Mouse (Mus musculus): ENCODE results near the gene Vwa3b.

Vwa3b gene

DNA sequence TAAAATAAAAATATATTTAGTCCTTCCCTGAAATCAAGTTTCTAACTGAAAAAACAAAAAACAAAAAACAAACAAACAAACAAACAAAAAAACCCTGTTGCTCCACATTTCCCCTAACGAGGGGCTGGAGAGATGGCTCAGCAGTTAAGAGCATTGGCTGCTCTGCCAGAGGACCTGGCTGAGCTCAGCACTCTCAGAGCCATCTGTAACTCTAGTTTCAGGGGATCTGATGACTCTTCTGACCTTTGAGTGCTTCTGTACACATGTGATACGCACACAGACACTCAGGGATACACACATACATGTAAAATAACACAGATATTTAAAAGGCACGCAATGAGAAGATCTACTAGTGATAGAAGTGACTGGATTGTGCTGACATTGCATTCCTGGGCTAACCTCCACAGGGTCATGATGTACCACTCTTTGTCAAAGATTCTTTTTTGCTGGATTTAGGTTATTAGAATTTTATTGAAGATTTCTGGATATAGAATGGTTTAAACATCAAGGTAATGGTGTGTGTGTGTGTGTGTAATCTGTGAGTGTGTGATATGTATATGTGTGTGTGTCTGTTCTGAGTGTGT, 14.7 kb upstream of the Vwa3b start:
- DNase-seq (ENCODE audit: low spot score) = no peak

DNA sequence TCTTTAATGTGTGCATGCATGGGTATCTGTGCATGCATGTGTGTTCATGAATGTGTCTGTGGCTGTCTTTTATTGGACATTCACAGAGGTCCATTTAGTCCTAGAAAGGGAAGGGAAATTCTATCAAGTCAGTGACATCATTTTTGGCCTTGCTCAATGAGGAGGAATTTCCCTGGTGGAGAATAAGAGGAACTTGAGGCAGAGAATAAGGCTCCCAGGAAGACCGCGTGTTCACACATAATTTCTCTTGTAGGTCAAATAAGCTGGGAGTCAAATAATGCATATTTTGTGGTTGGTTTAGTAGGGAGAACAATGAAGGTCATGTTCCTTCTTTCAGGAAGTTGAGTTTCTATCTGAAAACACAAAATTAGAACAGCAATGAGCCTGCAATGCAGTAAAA, 13.4 kb upstream of the Vwa3b start:
- no peak for DNase-seq (ENCODE audit: low spot score)

DNA sequence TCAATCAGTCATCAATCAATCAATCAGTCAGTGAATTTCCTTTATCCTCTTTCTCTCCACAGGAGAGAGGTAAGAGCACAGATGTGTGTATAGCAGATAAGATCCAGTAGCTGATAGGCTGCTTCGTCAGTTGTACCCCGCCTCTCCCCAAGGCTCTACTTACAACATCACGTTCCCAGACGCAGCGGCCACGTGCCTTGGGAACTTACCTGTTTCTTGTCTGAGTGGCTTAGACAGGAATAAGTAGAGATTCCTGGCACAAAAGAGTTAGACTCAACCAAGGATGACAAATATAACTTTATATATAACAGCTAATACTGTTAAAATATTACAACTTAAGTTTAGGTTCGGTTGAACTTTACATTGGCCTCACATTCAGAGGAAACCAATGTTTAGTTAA, 12.7 kb upstream of the Vwa3b start:
- DNase-seq (ENCODE audit: low spot score) = no peak

DNA sequence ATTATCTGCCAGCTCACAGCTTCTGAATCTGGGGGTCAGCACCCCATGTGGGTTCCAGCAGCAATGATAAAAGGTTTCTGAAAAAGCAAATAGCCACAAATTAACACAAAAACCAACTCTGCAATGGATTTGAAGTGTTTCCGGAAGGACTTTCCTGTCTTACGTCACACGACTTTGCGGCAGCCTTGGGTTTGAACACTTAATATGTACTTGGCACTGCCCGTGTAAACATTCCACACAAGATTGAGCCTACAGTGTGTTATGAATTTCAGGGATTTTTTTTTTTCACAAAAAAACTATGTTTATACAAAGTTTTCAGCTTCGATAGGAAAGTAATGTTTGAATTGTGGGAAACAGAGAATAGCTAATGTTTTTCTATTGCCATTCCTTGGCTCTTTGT, 7.4 kb upstream of the Vwa3b start:
- no peak for DNase-seq (ENCODE audit: low spot score)

DNA sequence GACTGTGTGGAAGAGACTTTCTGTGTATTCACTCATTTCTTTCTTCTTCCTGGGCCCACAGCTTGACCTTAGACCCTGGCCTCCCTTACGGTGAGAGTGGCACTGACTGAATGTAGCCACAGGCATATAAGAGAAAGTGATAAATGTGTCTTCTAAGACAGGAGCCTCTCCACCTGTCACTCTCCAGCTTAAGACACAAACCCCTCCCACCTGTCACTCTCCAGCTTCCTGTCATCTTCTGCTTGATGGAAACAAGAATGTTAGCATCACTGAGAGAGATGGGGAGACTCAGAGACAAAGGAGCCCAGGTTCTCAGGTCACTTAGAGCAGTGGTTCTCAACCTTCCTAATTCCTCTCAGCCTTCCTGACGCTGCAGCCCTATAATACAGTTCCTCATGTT, 3.7 kb upstream of the Vwa3b start:
- DNase-seq (ENCODE audit: low spot score) = no peak

DNA sequence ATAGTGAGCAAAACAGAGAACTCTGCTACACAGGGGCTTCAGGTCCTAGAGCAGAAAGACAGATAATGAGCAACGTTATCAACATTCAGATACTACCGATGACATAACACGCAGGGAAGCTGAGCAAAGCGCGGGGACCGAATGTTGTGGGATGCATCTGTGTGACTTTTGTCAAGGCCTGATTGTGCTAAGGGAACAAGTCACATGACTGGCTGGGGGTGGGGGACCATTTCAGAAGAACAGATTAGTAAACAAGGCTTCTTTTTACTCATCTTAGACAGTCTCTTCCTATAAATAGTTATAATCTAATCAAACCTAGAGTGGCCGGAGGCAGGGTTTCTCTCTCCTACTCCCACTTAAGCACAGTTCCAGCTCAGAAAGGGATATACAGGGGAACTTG, 1.7 kb upstream of the Vwa3b start:
- no peak for DNase-seq (ENCODE audit: low spot score)

DNA sequence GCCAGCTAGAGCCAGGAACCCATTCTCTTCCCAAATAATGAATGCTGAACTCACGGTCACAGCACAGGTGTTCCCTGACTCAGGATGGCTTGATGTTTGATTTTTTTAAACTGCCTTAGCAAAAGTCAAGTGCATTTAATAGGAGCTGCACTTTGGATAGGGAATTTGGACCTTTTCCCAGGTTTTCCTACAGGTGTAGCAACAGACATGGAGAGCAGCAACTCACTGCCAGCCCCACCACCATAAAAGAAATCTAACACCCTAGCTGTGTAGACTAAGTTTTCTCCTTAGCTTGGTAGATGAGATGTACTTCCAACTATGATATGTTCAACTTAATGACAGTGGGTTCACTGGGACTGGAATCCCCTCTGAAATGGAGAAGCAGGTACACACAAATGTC, 1.0 kb upstream of the Vwa3b start:
- no peak for DNase-seq (ENCODE audit: low spot score)

DNA sequence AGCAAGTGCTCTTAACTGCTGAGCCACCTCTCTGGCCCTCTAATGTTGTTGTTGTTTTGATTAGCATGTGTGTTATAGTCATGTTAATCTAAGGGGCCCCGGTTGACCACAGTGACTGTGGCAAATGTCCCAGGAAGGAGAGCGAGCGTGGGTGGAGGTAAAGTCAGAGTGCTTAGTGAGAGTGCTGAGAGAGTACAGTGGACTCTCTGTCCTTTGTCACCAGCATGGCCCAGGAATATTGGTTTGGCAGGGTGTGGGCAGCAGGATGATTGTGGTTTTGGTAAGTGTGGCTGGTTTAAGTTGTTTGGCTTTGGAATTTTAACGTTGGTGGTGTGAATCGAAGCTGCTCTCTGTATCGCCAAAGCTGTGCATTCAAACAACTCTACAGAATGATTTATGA, 470 bp downstream of the Vwa3b start:
- DNase-seq (ENCODE audit: low spot score) = no peak

DNA sequence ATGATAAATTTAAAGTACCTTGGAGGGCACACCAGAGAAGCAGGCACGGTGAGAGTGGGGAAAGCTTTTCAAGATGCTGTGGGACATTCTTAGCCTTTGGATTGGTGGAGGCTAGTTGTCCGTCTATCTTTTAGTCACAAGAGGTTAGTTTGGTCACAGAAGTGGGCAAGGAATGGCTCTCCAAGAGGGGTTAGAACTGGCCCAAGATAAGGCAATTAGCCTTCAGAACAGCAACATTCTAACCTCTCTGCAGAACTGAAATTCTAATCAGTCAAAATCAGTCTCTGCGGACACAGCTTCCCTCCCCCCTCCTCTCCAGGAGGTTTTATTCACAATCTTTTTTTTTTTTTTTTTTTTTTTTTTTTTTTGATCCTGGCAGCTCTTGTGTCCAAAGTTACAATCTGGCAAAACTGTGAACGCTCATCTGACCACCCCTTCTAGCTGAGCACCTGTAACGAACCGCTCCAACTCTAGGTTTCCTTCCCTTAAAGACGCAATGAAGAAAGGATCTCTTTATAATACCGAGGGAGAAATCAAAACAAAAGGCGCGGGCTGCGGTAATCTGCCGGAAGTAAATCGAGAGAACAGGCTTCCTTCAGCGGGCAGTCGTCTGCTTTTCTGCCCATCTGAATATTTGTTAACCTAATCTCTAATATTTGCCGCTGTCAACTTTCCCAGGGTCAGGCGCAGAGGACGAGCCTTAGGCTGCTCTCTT, 2.2 kb downstream of the Vwa3b start:
- no peak for DNase-seq (ENCODE audit: low spot score)

DNA sequence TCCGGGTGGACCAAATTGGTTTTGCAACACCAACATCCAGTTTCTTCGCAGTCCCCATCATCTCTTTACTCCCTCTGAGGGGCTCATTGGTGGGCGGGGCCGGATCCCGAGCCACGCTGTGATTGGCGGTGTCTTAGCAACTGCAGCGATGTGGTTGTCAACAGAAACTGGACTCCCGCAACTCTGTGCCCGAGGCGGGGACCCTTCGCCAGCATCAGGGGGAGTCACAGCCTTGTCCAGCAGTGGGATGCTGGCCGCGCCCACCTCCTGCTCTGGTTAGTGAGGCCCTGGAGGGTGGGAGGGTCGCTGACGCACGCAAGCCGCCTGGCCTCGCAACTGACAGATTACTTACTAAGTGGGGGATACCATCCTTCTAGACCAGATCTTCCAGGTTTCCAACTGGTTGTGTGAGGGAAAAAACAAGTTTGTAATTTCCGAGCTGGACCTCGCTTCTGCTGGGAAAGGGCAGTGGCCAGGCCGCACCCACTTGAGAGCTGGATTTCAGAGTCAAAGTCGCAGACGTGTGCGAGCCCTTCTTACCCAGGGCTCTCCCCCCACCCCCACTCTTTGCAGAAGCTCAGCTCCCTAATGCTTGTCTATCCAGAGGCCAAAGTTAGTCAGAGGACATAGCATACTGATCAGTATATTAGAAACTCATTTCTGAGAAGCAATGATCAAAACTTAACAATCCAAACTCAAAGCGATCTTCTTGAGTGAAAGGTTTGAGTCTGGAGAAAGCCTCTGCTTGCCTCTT, 2.9 kb downstream of the Vwa3b start:
- peak; percentile 32 for DNase-seq (ENCODE audit: low spot score)

DNA sequence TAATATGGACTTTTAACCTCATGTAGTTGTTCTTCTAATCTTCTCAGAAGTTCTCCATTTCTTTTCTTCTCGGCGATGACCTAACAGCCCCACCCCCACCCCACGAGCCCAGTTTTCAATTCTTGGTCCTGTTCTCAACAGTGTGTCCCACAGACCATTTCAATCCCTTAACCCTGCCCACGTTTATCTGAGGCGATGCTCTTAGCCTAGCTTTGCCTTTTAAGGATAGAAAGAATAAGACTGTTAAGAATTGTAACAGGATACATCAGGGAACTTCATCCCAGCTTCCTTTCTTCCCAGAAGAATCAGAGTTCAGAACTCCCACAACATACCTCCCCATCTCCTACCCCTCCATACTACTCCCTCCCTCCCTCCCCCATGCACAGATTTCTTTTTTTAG, 3.5 kb downstream of the Vwa3b start:
- DNase-seq (ENCODE audit: low spot score) = no peak

DNA sequence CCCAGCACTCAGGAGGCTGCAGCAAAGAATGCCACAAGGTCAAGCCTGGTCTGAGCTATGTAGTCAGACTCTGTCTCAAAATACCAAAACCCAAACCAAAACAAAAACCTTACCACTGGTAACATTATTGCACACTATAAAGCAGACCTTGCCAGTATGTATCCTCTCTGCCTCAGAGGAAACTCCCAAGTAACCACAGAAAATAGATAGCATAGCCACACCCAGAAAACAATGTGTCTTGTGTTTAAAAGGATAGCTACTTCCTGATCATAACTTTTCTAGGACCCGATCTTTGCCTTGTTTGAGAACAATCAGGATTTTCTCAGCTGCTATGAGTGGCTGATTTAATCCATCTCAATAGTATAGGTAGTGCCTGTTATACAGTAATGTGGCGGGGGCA, 4.3 kb downstream of the Vwa3b start:
- no peak for DNase-seq (ENCODE audit: low spot score)

DNA sequence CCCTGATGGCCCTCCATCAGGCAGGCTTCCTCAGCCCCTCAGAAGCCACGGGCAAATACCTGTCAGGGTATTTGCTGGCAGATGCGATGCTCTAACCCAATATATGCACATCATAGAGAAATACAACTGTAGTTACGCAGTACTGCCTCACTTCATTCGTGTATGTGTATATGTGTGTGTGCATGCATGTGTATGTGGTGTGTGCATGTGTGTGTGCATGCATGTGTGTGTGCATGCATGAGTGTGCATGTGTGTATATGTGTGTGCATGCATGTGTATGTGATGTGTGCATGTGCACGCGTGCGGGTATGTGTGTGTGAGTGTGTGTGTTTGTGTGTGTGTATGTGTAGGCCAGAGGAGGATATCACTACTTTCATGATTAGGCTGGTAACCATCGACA, 9.5 kb downstream of the Vwa3b start:
- no peak for DNase-seq (ENCODE audit: low spot score)

DNA sequence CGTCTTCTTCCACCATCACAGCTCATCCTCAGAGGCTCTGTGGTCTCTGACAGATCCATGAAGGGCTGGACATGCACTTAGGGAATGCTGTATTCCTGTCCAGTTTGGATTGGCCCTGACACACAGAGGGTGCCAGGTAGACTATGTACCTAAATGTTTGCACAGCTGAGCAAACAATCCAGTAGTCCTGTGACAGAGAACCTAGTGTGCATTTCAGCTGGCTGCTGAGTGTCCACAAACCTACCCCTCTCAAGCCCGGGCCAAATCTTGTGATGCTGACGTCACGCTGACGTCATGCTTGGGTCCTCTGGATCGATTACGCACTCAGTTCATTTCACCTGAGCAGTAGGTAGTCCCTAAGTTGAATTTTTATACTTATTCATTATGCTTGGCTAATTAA, 14.7 kb downstream of the Vwa3b start:
- no peak for DNase-seq (ENCODE audit: low spot score)

DNA sequence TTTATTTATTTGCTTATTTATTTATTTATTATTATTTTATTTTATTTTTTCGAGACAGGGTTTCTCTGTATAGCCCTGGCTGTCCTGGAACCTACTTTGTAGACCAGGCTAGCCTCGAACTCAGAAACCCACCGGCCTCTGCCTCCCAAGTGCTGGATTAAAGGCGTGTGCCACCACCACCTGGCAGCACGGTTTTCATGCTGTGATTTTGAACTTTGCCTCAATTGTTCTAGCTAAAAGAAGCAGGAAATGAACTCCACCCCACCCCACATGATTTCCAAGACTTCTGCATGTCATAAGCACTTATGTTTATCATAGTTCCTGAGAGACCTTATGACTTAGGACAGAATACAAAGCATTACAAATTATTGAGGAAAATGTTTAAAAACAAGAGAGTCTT, 15.5 kb downstream of the Vwa3b start:
- no peak for DNase-seq (ENCODE audit: low spot score)

DNA sequence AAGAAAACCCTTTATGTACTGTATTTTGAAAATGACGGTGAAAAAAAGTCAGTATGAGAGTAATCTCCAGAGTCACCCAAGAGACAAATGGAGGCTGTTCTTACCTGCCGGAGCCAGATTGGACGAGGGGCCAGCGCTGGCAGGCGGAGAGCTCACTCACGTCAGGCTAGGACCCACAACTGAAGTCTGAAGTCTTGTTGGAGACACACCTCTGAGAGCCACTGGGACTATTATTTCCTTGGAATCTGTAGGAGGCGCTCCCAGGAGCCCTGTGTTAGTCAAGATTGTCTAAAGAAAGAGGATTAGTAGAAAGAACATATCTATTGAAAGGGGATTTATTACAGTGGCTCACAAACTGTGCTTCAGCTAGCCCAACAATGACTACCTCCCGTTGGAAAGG, 16.4 kb downstream of the Vwa3b start:
- no peak for DNase-seq (ENCODE audit: low spot score)

DNA sequence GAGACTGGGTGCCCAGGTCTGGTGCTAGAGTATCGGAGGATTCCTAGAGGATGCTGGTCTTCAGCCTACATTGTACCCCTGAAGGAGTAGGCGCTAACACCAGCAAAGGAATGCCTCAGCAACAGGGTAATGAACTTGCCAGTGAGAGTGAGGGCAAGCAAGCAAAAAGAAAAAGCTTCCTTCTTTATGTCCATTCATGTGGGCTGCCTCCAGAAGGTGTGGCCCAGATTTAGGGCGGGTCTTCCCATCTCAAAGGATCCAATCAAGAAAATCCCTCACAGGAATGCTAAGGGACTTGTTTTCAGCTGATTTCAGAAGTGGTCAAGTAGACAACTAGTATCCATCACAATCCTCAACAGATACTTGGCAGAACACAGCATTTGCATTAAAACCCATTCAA, 16.8 kb downstream of the Vwa3b start:
- no peak for DNase-seq (ENCODE audit: low spot score)

DNA sequence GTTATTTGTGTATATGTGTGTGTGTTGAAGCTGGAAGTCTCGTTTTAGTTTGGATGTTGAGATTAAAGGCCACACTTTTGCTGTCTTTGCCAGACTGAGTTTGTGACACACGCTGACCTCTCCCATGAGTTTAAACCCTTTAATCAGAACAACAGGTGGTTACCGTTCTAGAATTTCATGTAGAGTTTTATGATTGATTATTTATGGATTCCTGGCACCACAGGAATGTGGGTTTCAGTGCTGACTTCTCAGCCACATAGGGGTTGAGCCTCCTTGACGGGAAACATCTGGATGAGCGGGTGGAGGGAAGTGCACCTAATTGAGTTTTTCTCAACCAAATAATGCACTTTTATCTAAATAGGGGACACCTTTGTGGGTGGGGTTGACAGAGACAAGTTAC, 19.1 kb downstream of the Vwa3b start:
- DNase-seq (ENCODE audit: low spot score) = no peak

DNA sequence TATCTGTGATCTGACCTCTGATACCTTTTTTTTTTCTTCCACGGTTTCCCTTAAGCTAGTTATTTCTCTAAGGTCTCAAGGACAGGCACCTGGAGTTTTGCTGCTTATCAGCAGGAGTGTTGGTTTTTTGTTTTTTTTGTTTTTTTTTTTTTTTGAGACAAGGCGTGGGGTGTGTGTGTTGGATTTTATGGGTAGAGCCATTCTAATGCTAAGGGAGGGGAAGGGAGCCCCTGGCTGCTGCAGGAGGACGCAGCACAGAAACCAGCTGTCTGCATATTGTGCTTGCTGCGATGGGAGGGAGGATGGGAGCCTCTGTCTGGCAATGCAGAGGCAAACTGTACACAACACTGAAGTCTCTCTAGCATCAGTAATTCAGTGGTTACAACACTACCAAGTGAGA, 22.8 kb downstream of the Vwa3b start:
- no peak for DNase-seq (ENCODE audit: low spot score)

DNA sequence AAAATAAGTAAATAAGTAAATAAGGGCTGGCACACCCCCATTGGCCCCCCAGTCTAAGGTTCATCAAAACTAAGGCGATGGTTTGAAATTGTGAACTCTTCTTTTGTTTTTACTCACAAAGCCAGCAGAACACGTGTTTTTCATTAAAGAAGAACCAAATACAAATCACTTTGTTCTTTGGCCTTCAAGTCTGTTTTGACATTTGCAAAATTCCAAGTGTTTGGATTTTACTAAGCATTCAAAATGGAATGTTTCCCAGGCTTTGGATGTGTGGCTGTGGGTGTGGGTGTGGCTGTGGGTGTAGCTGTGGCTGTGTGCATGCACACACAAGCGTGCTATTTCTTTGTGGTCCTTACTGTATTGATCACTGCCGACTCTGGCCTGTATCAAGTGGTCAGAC, 27.3 kb downstream of the Vwa3b start:
- no peak for DNase-seq (ENCODE audit: low spot score)

DNA sequence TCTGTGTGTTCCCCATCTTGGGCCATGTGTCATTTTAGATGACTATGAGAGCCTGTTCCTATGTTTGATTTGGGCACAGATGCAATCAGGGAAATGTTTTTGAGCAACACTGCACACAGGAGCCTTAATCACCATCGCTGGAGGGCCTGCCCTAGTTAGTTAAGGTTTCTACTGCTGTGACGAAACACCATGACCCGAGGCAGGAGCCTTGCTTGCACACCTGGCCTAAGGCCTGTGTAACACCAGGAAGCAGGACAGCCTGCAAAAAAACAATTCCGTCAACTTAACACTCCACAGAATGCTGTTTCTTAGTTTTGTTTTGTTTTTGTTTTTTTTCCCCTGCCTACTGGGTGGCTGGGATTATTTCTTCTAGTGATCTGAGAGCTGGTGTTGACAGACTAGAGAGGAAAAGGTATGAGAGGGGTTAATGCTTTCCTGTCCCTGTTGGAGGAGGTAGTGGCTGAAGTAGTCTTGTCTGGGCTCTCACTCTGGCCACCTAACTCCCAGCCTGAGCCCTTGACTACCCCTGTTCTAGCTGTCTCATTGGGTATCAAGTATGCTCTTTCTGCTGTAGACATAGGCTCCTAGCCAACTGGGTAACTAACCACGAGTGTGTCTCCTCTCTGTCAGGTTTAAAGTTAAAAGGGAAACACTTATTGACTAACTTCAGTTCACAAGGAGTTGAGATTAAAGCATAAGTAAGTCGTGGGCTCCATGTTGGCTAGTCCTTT, 30.6 kb downstream of the Vwa3b start:
- DNase-seq (ENCODE audit: low spot score) = no peak

DNA sequence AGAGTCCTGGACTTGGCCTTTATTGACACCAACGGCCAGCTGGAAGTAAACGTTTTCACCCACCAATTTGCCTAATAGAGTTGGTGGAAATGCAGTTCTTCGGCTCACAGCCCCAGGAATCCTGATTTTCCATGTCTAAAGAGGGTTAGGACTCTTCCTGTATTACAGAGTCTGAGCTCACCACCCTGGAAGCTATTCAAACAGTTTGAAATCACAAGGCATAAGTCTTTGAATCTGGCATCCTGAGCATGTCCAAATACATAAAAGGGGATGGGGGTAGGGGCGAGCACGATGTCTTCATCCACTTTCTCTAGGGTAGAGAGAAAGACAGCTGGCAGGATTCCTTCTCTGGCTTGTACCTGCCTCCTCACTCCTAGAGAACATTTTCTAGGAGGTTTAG, 34.5 kb downstream of the Vwa3b start:
- no peak for DNase-seq (ENCODE audit: low spot score)

DNA sequence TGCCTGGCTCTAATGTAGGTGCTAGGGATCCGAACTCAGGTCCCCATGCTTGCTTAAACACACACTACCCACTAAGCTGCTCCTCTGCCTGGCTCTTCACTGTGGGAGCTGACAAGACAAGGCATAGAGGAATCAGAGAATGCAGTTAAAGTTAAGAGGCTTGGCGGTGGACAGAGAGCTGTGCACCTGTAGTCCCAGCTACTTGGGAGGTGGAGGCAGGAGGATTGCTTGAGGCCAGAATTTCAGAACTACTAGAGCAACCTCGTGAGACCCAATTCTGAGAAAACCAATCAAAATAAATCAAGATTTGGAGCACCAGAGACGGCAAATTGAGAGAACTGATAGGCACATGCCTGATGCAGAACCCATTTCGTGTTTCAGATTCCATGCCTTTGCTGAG, 36.7 kb downstream of the Vwa3b start:
- no peak for DNase-seq (ENCODE audit: low spot score)

Measured in layer of hippocampus, adult 9-10 months (tissue).